Mouse (Mus musculus): ENCODE measurements around the gene Vasp.

- TF ChIP-seq CTCF (IDR thresholded peaks at IDR 0.05; ENCODE audit: extremely low read depth, insufficient read length, insufficient replicate concordance, low read depth, low read length), result no peak
- no peak for TF ChIP-seq POLR2A (IDR thresholded peaks at IDR 0.05; ENCODE audit: low read depth, low read length)
Observed at GRCm38 (mm10) chr7:19230899-19231298, 40.7 kb downstream of the Vasp start.

Data from small intestine, adult 2 months (tissue).